Mouse (Mus musculus): Measurements from ENCODE around the gene Sftpa1.

Sftpa1 gene

DNA sequence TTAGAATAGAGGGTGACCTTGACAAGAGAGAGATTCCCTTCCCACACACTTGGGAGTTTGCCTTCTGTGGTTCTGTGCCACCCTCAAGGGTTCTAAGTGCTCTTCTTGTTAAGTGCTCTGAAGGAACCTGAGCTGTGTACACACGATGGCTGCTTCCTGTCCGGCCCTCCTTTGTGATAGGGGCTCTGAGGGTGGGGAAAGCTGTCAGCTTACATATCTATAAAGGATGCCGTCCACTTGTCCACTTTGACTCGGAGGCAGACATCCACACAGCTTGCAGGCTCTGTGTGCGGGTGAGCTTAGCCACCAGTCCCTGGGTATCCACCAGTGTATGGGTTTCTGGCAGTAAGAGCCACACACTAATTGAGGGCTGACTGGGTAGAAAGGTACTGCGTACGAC is at the start of gene Sftpa1:
TSS of gene Sftpa1 (plus strand) at position 243 of the 400 bp plus-strand sequence.
- no peak for DNase-seq (ENCODE audit: low spot score in 2 of 2)

DNA sequence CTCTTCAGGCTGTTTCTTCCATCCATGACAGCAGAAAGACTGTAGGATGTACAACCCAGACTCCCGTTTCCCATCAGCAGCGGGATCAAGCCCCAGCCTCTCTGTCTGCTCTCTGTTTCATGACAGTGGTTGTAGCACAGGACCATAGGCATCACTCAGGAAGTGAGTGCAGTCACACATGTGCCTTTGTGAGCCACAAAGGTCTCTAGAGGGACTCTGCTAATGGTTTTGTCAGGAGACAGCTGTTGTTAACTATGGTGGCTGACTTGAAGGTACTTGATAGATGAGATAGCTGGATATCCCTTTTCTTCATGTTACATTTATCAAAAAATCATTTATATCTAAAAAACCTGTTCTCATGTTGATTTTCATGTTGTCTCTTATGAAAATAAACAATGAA is 49.2 kb upstream of the Sftpa1 start:
- DNase-seq (ENCODE audit: low spot score in 2 of 2): no peak

DNA sequence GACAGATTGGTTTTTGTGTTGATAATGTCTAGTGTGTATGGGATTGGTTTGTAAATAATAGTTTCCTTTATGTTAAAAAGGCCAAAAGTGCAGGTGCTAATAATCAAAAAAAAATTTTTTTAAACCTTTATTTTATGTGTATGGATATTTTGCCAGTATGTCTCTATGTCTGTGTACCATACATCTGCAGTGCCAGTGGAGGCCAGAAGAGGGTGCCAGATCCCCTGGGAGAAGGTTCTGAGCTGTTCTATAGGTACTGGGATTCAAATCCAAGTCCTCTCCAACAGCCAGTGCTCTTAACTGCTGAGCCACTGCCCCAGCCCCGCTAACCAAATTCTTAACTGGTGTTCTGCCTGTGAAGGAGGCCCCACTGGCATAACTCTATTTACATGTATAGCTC is 44.1 kb upstream of the Sftpa1 start:
- DNase-seq (ENCODE audit: low spot score in 2 of 2): peak in 1 of 2 experiments; percentile 6

DNA sequence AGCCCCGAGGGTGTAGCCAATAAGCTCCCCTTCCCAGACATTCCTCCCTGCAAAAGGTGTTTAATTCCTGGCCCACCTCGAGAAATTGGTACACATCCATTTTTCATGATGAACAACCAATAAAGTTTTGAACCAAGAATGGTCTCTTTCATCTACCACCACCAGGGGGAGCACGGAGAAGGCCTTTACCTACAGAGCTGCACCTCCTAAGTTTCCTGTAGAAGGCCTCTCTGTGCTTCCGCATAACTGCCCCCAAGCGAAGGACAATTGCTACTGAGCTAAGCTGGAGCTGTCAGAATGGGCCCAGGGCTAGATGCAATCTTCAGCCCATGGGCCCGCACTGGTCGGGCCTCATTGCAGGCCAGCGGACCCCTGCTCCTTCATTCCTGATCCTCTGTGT is 40.8 kb upstream of the Sftpa1 start:
- DNase-seq (ENCODE audit: low spot score in 2 of 2): peak in 1 of 2 experiments; percentile 7

- no peak for DNase-seq (ENCODE audit: low spot score in 2 of 2)
Measured at GRCm38 (mm10) chr14:41094114-41094513, 37.5 kb upstream of the Sftpa1 start.

- DNase-seq (ENCODE audit: low spot score in 2 of 2): no peak
Measured at GRCm38 (mm10) chr14:41096296-41096860, 35.2 kb upstream of the Sftpa1 start.

GRCm38 (mm10) chr14:41098726-41099125 is 32.9 kb upstream of the Sftpa1 start:
- no peak for DNase-seq (ENCODE audit: low spot score in 2 of 2)

- no peak for DNase-seq (ENCODE audit: low spot score in 2 of 2)
Measured at GRCm38 (mm10) chr14:41100712-41101111, 30.9 kb upstream of the Sftpa1 start.

- DNase-seq (ENCODE audit: low spot score in 2 of 2): no peak
Measured at GRCm38 (mm10) chr14:41101242-41101641, 30.3 kb upstream of the Sftpa1 start.

GRCm38 (mm10) chr14:41102269-41102668 is 29.3 kb upstream of the Sftpa1 start:
- DNase-seq (ENCODE audit: low spot score in 2 of 2): no peak

DNA sequence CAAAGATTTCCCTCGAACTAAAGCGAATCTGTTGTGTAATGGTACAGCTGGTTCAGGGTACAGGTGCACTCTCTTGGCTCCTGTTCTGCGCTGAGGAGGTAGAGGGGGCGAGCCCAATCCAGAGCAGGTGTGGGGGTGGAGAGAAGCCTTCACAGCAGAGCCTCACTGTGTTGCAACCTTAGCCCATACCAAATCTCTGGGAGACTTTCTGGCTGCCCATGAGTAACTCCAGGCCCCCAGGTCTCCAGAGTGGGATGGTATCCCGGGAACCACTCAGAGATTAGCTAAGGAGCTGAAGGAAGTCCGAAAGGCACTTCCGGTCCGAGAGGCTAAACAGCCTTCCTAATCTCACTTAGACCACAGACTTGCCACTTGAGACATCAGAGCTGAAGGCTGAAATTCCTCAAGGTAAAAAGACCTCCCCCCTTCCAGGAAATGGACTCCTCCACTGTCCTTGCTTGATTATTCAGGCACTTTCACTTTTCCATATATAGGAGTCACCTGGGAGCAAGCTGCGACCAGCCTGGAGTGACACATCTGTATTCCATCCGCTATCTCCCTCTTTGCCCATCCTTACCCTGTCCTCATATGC is 26.6 kb upstream of the Sftpa1 start, which contains the start of gene Mat1a:
TSS of gene Mat1a (plus strand) at position 183 of the 592 bp plus-strand sequence.
- DNase-seq (ENCODE audit: low spot score in 2 of 2): no peak

GRCm38 (mm10) chr14:41111031-41111668 is 20.4 kb upstream of the Sftpa1 start:
- DNase-seq (ENCODE audit: low spot score in 2 of 2): no peak

GRCm38 (mm10) chr14:41112944-41113343 is 18.6 kb upstream of the Sftpa1 start:
- DNase-seq (ENCODE audit: low spot score in 2 of 2): no peak

DNA sequence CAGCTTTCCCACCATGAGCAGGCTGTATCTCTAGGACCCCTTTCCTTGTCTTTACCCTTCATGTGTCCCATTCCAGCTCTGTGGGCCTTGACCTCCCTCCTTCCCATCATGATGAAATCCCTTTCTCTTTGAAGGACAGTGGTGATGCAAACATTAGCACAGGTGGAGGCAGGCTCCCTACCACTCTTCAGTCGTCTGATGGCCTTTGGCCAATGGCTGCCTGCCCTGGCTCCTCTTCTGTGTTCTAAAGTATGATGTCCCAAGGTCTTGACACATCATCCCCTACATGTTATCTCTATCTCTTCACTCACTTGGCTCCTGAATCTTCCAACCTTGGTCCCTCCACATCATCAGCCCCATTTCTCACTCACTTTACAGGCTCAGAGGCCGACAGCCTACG is 15.3 kb upstream of the Sftpa1 start:
- DNase-seq (ENCODE audit: low spot score in 2 of 2): no peak

GRCm38 (mm10) chr14:41124683-41125082 is 6.9 kb upstream of the Sftpa1 start:
- DNase-seq (ENCODE audit: low spot score in 2 of 2): no peak

DNA sequence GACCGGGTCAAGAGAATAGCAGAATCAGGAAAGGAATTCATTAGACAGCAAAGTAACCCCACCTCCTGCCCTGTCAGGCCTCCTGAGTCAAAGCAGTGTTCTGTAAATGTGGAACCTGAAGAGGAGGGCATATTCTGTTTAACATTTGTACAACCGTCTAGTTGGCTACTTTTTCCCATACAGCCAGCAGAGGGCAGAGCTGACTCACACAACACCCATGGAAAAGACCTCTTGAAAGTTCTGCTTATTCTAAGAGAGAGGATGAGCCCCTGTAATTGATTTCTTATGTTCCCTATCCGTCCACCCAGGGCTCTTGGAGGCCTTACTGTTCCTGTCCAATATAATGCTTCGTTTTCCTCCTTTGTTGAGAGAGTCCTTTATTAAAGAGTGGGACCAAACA is 3.6 kb upstream of the Sftpa1 start:
- no peak for DNase-seq (ENCODE audit: low spot score in 2 of 2)

DNA sequence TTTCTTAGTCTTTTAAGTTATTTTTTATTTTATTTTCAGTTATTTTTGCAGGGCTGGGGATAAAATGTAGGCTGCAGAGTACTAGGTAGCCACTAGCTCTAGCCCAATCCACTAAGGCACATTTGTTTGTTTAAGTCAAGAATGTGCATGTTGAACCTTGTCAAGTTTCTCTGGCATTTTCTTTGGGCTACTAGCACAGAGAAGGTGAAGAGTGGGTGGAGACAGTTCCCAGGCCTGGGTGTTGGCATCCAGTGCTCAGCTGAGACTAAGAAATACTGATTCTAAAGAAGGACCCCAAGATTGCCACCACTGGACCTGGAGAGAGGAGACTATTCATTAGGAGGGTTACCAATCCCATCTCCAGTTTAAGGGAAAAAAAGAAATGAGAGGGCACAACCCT is 5.4 kb downstream of the Sftpa1 start:
- DNase-seq (ENCODE audit: low spot score in 2 of 2): no peak

DNA sequence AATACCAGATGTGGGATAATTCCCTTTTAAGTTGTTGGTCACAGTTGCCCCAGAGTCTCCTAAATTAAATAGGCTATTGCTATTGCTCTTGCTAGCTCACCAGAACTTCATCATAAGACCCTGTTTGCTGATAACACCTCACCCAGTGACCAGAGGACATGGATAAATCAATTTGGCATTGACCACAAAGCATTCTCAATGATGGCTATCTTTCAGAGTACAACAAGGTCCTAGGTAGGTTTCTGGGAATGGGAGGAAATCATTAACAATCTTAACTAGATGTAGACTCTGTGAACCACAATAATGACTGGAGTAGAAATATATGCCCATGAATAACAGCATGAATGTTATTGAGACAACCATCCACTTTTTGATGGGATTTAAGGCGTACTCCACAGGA is 9.1 kb downstream of the Sftpa1 start:
- DNase-seq (ENCODE audit: low spot score in 2 of 2): no peak

GRCm38 (mm10) chr14:41146035-41146434 is 14.5 kb downstream of the Sftpa1 start:
- DNase-seq (ENCODE audit: low spot score in 2 of 2): no peak

DNA sequence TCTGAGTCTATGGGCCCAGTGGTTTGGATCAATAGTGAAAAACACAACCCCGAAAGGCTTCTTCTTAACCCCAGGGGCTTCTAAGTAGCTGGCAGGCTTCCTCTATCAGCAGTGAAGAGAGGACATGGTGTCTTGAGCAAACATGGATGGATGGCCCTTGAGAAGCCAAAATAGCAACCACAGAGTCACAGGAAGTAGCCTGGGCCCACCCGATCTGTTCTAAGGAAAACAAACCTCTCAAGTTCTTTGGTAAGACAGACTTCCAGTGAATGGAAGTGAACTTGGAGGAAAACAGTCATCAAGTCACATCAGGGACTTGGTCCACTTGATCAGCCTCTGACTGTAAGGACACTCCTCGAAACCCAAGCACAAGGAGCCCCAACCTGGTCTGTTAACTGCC is 15.3 kb downstream of the Sftpa1 start:
- DNase-seq (ENCODE audit: low spot score in 2 of 2): no peak

- DNase-seq (ENCODE audit: low spot score in 2 of 2): no peak
Measured at GRCm38 (mm10) chr14:41147356-41147755, 15.8 kb downstream of the Sftpa1 start.

- no peak for DNase-seq (ENCODE audit: low spot score in 2 of 2)
Measured at GRCm38 (mm10) chr14:41151220-41151898, 19.8 kb downstream of the Sftpa1 start, which contains the start of gene Mbl1. Gene Mbl1 (plus strand): TSS chr14:41151458.

DNA sequence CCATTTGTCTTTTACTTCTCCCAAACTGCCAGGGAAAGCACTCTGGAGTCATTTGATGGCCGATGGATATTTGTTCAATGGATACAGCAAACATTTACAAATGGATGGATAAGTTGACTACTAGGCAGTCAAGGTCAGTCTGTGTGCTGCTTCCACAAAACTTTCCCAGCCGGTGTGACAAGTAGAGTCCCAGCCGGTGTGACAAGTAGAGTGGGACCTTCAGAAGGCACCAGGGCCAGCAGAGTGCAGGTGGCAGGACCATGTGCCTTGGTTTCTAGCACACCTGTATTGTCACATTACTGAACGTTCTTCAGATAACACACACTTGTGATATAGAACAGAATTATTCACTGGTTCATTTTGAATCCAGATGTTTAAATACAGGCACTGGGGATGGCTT is 28.5 kb downstream of the Sftpa1 start:
- DNase-seq (ENCODE audit: low spot score in 2 of 2): no peak
